ENCODE assay signal across 10 mouse cellular contexts in the genomic region with DNA sequence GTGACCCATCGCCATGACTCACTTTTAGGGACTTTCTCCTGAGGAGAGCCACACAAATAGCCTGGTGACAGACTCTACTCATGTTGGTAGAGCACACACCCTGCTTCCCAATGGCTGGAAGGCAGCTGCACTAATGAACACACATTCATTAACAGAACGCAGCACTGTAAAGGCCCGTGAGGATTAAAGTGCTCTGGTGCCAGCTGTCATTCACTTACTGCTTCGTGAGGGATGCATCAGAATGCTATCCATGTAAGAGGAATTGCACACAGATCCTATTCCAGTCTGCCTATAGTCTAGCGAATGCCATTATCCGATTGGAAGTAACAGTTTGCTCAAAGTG.
"Had no signal": no experiment of that assay in that cellular context is flagged by ENCODE, and none has a peak within 500 bp of the region (broad histone marks: within the 10 kb centered on the region; RNA-seq: fewer than 3 reads in every experiment).

No protein-coding gene starts in this region.

- H3K4me2 ChIP-seq: limb, embryonic 12.5 days; midbrain, embryonic 13.5 days; neural tube, embryonic 13.5 days had no signal

- H3K27me3 ChIP-seq: limb, embryonic 12.5 days had no signal

- ATAC-seq: midbrain, embryonic 13.5 days had no signal

- DNase-seq: kidney, adult 9 months; kidney, postnatal 36 days; layer of hippocampus, postnatal 36 days; lung, adult 18-20 months; retina, postnatal 1 day; right cerebral cortex, postnatal 4 days; thymus, postnatal 14 days had no signal

- H3K36me3 ChIP-seq: limb, embryonic 12.5 days; midbrain, embryonic 13.5 days; neural tube, embryonic 13.5 days had no signal

- H3K4me3 ChIP-seq: limb, embryonic 12.5 days; midbrain, embryonic 13.5 days; neural tube, embryonic 13.5 days had no signal
